Mouse (Mus musculus): ENCODE results near the gene Mark4.

DNA sequence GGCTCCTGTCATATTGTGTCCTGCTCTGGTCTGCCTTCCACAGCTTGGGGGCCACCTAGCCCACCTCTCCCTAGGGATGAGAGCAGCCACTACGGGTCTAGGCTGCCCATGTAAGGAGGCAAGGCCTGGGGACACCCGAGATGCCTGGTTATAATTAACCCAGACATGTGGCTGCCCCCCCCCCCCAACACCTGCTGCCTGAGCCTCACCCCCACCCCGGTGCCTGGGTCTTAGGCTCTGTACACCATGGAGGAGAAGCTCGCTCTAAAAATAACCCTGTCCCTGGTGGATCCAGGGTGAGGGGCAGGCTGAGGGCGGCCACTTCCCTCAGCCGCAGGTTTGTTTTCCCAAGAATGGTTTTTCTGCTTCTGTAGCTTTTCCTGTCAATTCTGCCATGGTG lies 48.9 kb downstream of the Mark4 start:
- no peak for TF ChIP-seq CTCF (IDR thresholded peaks at IDR 0.05; ENCODE audit: insufficient read depth, low read length)
- TF ChIP-seq POLR2A (IDR thresholded peaks at IDR 0.05; ENCODE audit: borderline replicate concordance, extremely low read depth, low read depth, low read length): no peak
